Mouse (Mus musculus): ENCODE data around the gene Defa35.
"Not testable (repeated sequence)": the region's sequence is repeated elsewhere in the genome, so short reads cannot be mapped to it uniquely, and the experiment has no call there.

Defa35 gene

GRCm38 (mm10) chr8:21064738-21065137, at the start of gene Defa35:
Gene Defa35, plus strand, starts transcription at chr8:21065038.
- not testable (repeated sequence) for DNase-seq (ENCODE audit: inconsistent ontology term)

GRCm38 (mm10) chr8:21025245-21025644, 39.6 kb upstream of the Defa35 start, which contains the start of gene Defa21:
Gene Defa21, plus strand, starts transcription at chr8:21025545.
- DNase-seq (ENCODE audit: inconsistent ontology term) = not testable (repeated sequence)

- not testable (repeated sequence) for DNase-seq (ENCODE audit: inconsistent ontology term)
These were observed 10.1 kb upstream of the Defa35 start, which contains the start of gene Defa23 for GRCm38 (mm10) chr8:21054747-21055146. Gene Defa23, plus strand, starts transcription at chr8:21055047.

- DNase-seq (ENCODE audit: inconsistent ontology term) = not testable (repeated sequence)
These were observed 19.3 kb downstream of the Defa35 start, which contains the start of gene Defa25 for GRCm38 (mm10) chr8:21084142-21084541. Gene Defa25, plus strand, starts transcription at chr8:21084442.

- DNase-seq (ENCODE audit: inconsistent ontology term) = no peak
These were observed 28.3 kb downstream of the Defa35 start for GRCm38 (mm10) chr8:21093106-21093505.

- not testable (repeated sequence) for DNase-seq (ENCODE audit: inconsistent ontology term)
These were observed 31.1 kb downstream of the Defa35 start, which contains the start of gene Gm14851 for GRCm38 (mm10) chr8:21095950-21096349. Gene Gm14851, minus strand, starts transcription at chr8:21096050.

Data from Muller cell, postnatal 12 days (primary cell).